Mouse (Mus musculus): ENCODE data around the gene Slc44a4.
"Not testable (repeated sequence)": the region's sequence is repeated elsewhere in the genome, so short reads cannot be mapped to it uniquely, and the experiment has no call there.

Slc44a4 gene

GRCm38 (mm10) chr17:34937960-34938505 lies 23.8 kb downstream of the Slc44a4 start:
- no peak for ATAC-seq (ENCODE audit: insufficient number of reproducible peaks, low FRiP score, low TSS enrichment)

DNA sequence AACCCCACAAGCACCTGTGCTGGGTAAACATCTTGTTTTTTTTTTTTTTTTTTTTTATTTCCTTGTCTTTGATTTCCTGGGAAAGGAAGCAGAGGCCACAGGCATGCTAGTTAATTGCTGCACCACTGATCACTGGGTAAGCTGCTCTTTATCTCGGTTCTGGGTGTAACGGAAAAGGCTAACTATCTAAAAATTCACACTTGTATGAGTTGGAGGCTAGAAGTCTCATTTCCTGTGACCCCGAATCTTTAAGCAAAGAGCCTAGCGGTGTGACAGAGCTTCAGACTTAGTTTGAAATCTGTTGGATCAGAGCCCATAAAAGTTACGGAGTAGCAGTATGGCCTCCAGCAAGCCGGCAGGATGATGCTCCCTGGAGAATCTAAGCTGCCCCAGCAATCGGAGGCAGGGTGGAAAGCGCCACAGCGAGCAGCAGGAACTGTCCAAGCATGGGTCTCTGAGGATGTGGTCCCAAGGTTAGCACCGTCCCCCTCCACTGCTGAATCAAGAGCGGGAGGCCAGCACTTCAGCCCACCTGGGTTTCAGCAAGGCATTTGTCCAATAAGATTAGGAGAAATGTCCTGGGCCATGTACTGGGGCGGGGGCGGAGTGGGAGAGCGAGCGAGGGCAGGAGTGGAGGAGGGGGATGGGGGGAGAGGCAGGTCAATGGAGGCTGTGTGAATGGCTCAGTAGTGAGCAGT lies 27.2 kb downstream of the Slc44a4 start:
- no peak for ATAC-seq (ENCODE audit: insufficient number of reproducible peaks, low FRiP score, low TSS enrichment)

DNA sequence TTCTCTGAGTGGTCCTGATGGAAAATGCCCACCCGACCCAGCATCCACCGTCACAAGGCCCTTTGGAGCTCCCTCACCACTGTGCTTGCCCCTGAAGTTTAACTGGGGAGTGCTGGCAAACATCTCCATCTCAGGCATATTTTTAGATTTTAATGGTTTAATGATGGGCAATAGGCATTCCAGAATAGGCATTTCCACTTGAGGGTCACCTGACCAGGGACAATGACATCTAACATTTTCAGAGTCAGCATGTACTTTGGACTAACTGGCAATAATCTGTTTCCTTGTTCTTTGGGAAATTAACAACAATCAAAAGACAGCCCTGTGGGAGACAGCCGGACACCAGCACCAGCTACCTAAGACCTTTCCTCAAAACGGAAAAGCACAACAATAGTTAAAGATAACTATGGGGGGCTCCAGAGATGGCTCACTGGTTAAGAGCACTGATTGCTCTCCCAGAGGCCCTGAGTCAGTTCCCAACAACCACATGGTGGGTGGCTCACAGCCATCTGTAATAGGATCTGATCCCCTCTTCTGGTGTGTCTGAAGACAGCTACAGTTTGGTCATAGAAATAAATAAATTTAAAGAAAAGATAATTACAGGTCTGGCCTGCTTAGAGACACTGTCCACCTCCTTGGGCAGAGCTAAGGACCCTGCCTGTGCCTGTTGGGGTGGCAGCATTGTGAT lies 29.0 kb downstream of the Slc44a4 start:
- no peak for ATAC-seq (ENCODE audit: insufficient number of reproducible peaks, low FRiP score, low TSS enrichment)

DNA sequence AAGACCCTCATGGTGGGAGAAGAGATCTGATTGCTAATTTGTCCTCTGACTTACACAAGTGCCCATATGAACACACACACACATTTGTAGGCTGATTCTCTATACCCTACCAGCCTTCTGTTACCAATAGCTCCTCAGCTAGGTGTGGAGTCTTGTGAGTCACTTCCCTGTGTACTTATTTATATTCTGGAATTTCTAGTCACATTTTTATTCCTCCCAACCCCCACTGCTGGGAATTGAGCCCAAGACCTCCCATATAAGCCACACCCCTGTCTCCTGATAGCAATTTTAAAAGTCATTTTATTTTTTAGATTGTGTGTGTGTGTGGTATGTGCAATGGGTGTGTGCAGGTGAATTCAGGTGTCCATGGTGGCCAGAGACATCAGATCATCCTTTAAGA lies 30.1 kb downstream of the Slc44a4 start:
- ATAC-seq (ENCODE audit: insufficient number of reproducible peaks, low FRiP score, low TSS enrichment), result no peak

DNA sequence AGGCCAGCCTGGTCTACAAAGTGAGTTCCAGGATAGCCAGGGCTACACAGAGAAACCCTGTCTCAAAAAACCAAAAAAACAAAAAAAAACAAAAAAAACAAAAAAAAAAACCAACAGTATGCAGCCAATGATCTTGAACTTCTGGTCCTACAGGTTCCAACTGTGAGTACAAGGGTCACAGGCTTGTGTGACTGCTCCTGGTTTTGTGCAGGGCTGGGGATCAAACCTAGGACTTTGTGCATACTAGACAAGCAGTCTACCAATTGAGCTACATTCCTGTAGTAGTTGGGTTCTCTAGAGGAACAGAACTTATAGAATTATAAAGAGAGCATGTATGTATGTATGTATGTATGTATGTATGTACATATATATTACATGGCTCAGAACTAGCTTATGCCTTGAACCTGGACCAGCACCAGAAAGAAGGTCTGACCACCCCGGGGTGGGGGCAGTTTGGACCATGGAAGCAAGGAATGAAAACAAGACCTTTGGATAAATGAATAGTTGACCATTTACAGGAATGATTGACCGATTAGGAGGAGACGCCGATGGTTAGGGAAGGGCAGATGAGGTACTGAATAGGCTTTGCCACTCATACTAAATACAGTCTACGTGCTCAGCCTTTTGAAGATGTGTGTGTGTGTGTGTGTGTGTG lies 32.3 kb downstream of the Slc44a4 start:
- no peak for ATAC-seq (ENCODE audit: insufficient number of reproducible peaks, low FRiP score, low TSS enrichment)

DNA sequence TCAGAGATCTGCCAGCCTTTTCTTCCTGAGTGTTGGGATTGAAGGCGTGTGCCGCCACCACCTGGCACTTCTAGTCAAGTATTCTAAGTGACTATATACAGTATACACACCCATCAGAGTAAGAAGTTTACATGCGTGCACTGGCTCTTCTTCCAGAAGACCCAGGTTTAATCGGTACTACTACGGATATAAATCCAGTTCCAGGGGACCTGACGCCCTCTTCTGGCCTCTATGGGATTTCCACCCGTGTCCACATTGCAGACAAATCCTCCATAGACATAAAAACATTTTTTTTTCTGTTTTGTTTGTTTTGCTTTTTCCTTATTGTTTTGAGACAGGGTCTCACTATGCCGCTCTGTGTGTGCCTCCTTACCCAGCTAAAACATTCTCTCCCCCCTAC lies 33.3 kb downstream of the Slc44a4 start:
- no peak for ATAC-seq (ENCODE audit: insufficient number of reproducible peaks, low FRiP score, low TSS enrichment)

- ATAC-seq (ENCODE audit: insufficient number of reproducible peaks, low FRiP score, low TSS enrichment), result not testable (repeated sequence)
These were observed 34.7 kb downstream of the Slc44a4 start for GRCm38 (mm10) chr17:34948721-34949552.

GRCm38 (mm10) chr17:34949553-34949969 lies 35.3 kb downstream of the Slc44a4 start:
- no peak for ATAC-seq (ENCODE audit: insufficient number of reproducible peaks, low FRiP score, low TSS enrichment)

DNA sequence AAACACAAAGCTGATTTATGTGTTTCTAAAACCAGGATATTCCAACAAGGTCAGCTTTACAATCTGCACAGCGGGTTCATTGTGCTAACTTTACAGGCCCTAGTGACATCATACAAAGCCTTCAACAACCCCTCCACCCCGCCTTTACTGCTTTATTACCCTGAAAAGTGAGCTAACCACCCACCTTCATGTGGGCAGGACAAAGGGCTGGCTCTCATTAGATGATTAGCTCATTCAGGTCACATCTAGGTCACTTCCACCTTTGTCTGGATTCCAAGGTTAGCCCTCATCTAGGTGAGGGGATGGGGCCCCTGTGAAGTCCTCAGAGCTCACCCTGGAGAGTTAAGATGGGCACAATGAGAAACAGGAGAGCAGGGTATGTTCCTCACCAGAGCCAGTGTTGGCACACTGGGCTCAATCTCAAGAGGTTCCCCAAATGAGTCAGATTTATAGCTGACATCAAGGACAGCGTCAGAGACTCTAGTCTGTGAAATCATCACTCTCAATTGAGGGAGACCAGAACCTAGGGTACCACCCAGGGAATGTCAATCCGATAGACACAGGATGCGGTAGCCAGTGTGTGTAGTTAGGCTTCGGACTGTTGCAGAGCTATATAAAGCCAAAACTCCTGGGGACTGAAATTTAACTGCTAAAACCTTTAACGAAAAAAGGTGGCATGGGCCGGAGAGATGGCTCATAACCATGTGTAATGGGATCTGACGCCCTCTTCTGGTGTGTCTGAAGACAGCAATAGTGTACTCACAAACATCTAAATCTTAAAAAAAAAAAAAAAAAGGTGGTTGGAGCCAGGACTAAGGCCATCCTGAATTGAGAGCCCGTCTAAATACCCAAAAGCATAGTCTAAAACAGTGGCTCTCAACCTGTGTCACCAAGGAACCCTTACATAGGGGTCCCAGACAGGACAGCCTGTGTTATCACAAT lies 36.5 kb downstream of the Slc44a4 start:
- ATAC-seq (ENCODE audit: insufficient number of reproducible peaks, low FRiP score, low TSS enrichment), result no peak

DNA sequence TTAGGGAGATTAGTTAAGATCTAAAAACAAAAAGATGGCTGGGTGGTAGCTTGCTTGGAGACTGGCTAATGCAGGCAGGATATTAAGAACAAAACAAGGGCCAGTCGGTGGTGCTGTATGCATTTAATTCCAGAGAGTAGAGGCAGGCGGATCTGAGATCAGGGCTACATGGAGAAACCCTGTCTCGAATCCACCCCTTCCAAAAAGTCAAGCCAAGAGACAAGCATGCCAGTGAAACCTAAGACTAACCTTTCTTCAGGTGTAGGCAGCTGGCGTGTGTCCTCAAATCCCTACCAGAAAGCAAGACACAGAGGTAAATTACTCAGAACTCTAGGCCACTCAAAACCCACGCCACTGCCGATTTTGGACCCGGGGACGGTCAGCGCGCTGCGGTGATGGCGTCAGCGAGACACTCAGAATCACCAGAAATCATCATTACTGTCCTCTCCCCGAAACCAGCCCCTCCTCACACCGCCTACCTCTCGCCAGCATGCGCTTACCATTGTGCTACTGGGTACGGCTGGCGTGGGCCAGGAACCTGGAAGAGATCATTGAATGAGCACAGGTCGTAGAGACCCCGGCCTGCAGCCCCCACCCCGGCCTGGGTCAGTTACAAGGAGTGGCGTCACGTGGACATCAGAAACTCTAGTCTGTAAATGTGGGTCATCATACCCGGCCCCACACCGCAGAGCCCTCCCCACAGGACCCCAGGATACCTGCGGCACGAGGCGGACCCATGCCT lies 37.5 kb downstream of the Slc44a4 start:
- no peak for ATAC-seq (ENCODE audit: insufficient number of reproducible peaks, low FRiP score, low TSS enrichment)

- ATAC-seq (ENCODE audit: insufficient number of reproducible peaks, low FRiP score, low TSS enrichment), result peak; percentile 83; the same call in 1 of the 2 replicates
These were observed 38.2 kb downstream of the Slc44a4 start for GRCm38 (mm10) chr17:34952378-34953040.

DNA sequence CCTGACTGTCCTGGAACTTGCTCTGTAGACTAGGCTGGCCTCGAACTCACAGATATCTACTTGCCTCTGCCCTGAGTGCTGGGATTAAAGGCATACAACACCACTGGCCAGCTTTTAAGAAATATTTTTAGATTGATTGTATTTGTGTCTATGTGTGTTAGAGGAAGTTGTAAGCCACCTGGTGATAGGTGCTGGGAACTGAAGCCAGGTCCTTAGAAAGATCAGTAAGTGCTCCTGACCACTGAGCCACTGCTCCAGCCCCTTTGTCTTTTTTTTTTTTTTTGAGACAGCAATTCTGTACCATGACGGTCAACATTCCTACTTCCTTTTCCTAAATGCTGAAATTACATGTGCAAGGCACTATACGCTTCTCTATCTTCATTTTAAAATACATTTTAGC lies 39.0 kb downstream of the Slc44a4 start:
- ATAC-seq (ENCODE audit: insufficient number of reproducible peaks, low FRiP score, low TSS enrichment), result no peak

GRCm38 (mm10) chr17:34953904-34954303 lies 39.6 kb downstream of the Slc44a4 start:
- no peak for ATAC-seq (ENCODE audit: insufficient number of reproducible peaks, low FRiP score, low TSS enrichment)

- no peak for ATAC-seq (ENCODE audit: insufficient number of reproducible peaks, low FRiP score, low TSS enrichment)
These were observed 40.6 kb downstream of the Slc44a4 start for GRCm38 (mm10) chr17:34954831-34955230.

DNA sequence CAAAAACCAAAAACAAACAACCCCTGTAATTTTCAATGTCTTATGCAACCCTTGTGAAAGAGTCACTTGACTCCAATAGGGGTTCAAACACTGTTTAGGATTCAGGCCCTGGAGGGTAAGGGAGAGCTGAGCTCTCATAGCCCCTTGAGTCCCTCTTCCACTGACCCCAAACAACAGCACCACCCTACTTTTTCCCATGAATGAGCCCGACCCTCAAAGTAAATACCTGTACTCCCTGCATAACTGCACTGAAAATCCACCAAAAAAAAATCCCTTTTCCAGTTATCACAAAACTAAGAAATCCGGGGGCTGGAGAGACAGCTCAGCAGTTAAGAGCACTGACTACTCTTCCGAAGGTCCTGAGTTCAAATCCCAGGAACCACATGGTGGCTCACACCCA lies 41.6 kb downstream of the Slc44a4 start:
- ATAC-seq (ENCODE audit: insufficient number of reproducible peaks, low FRiP score, low TSS enrichment), result no peak

DNA sequence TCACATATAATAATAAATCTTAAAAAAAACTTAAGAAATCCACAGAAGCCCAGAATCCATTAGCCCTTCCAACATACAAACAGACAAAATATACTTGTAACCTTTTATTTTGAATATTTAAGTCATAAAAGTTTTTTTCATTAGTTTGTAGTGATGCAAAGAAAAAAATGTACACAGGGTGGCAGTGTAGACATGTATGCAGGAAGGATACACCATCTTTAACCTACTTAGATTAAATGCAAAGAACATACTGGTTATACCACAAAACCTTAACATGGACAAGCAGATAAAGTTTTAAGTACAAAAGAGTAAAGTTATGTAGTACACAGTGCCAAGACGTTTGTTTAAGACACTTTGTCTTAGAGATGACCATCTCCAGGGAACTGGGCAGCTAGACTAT lies 42.1 kb downstream of the Slc44a4 start:
- ATAC-seq (ENCODE audit: insufficient number of reproducible peaks, low FRiP score, low TSS enrichment), result no peak

DNA sequence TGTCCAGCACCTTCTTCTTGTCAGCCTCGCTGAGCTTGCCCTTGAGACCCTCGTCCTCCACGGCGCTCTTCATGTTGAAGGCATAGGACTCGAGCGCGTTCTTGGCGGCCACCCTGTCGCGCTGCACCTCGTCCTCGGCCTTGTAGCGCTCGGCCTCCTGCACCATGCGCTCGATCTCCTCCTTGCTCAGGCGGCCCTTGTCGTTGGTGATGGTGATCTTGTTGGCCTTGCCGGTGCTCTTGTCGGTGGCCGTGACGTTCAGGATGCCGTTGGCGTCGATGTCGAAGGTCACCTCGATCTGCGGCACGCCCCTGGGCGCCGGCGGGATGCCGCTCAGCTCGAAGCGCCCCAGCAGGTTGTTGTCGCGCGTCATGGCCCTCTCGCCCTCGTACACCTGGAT lies 43.0 kb downstream of the Slc44a4 start:
- ATAC-seq (ENCODE audit: insufficient number of reproducible peaks, low FRiP score, low TSS enrichment), result not testable (repeated sequence)

- not testable (repeated sequence) for ATAC-seq (ENCODE audit: insufficient number of reproducible peaks, low FRiP score, low TSS enrichment)
These were observed 43.7 kb downstream of the Slc44a4 start for GRCm38 (mm10) chr17:34957966-34958365.

All from cerebellum, adult (tissue).